Mouse (Mus musculus) gastrocnemius, postnatal 10 days (tissue): ENCODE measurements around the gene Aptx. TPM values are rescaled to one million over a fixed set of nuclear protein-coding genes. Genes with fewer than 3 reads are reported as not detected.

Experiments used
- DNase-seq: peaks from one replicate; pipeline ENCODE4 v3.0.0; 2021; ENCODE audit warnings: mixed read lengths
- long read RNA-seq, 2 experiments: library from polyadenylated mRNA; stranded (forward); transcript quantifications; one replicate each; pipeline ENCODE4 v2.0.0; 2021
- total RNA-seq, 2 experiments: library from RNA; stranded (reverse); gene quantifications; 2 replicates each; pipeline ENCODE4 v1.2.3; 2021

Gene Aptx
- total RNA-seq, result 10 to 100 TPM; 14.5 to 17.2 TPM
- long read RNA-seq, experiment 1, full-length matches to known transcripts, result 8 of 14 reads
- long read RNA-seq, experiment 1, partial matches to known transcripts, result 4 of 14 reads
- long read RNA-seq, experiment 1, other reads (novel, unspliced or antisense), result 2 of 14 reads
- long read RNA-seq, experiment 2, full-length matches to known transcripts, result 7 of 15 reads
- long read RNA-seq, experiment 2, partial matches to known transcripts, result 5 of 15 reads
- long read RNA-seq, experiment 2, other reads (novel, unspliced or antisense), result 3 of 15 reads

DNA sequence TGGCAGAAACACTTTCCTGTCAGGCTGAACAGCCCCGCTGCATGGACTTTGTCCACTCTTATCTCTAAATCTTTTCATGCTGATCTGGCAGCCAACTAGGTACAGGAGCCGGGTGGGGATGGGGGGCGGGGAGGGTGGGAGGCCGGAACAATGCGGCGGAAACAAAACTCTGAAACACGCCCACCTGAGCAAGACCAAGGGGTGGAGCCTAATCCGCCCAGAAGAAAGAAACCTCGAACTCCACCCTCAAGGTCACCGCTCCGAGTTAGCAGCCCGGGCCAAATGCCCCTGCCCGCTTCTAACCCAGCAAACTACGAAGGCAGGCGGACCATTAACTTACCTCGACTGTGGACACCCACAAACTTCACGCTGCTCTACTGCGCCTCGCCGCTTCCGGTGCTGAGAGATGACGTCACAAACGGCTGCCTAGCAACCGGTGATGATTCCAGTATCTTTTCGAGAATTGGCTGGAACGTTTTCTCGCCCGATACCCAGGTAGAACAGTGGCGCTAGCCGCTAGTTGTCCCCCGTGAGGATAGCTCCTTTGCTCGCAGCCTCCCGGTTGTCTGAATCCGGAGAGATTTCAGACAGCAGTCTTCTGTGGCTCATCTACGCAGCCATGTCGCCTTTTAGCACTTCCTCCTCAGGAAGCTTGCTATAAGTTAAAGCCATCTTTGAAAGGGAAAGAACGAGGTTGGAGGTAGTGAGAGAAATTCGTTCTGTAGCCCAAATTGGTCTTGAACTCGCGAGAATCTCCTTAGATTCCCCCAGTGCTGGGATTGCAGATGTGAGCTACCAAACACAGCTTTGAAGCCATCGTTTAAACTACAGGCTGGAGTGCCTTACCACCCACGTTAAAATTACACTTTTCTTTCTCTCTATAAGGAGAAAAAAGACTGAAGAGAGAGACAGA is at the start of gene Aptx:
Gene Aptx (minus strand): TSS at position 398 of the 913 bp plus-strand sequence.
- peak; percentile 93 for DNase-seq

DNA sequence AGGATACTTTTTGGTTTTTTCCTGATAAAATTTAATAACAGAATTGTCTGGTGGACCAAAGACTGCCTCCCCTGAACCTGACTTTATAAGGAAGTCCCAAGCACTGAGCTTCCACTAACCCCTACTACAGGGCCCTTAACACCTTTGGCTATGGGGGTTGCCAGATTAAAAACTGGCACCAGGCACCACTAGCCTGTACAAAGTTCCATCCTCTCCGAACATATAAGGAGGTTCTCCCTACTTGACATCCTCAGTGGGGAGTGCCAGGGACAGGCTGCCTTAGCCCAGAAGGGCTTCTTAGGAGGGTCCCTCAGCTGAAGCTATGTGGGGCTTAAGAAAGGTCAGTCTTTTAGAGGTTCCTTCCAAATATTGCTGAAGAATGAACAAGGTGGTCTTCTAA is 32.4 kb upstream of the Aptx start:
- DNase-seq, result no peak

DNA sequence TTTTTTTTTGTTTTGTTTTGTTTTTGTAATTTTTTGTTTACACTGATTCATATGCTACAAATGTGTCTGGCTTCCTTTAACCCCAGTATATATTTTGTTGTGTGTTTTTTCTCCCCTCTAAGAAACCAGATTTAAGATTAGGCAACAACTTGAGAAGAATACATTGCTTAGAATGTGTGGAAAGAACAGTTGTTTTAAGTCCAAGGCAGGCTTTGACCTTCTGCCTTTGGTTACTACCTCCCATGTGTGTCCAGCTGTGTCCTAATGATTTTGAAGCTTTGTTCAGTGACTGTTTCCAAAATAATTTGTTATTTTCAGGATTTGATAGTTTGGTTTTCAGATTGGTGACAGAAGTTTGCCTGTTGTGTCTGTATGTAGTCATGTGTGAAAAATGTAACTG is 28.3 kb upstream of the Aptx start:
- no peak for DNase-seq

DNA sequence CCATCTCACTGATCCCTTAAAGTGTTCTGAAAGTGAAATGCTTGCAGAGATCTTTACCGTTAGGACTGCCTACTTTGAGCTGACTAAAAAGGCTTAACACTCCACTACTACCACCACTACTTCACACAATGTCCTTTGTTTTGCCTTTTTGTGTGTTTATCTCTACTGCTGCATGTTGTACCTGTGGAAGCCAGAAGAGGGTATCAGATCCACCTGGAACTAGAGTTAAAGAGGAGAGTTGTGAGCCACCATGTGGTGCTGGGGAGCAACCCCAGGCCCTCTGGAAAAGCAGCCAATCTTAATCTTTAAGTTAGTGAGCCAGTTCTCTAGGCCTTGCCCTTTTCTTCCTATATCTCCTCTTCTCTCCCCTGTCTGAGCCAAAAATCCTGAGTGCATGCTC is 24.3 kb upstream of the Aptx start:
- no peak for DNase-seq

DNA sequence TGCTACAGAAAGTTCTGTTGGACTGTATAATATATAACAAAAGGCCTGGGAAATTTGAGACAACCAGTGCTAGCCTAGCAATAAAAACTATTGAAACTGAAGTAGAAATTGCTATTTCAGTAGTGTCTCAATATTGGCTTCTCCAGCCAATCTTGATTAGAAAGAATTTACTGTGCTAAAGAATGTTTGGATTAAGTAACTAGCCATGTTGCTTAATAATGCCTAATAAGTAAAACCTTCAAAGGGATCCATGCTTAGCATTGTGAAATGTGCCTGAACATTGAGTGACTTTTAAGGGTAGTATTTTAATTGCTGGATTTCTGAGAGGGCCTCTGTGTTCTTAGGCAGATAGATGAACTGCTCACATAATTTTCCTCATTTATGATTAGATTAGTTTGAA is 22.6 kb upstream of the Aptx start:
- DNase-seq, result no peak

DNA sequence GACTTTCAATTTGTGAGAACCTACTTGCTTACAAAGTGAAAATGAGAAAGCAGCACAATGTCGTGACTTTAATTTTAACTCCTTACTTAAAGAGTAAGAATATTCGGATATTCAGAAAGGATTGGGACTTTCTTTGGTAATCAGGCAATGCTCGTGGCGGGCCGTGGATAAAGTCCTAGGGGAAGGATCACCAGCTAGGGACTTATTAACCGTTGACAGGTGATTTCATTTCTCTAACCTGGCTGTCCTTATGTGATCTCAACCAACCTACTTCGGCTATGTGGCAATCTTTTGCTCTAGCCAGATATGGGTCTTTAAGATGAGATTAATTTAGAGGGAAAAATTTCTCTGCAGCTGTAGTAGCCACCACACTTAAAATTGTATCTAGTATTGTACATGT is 22.1 kb upstream of the Aptx start:
- no peak for DNase-seq

DNA sequence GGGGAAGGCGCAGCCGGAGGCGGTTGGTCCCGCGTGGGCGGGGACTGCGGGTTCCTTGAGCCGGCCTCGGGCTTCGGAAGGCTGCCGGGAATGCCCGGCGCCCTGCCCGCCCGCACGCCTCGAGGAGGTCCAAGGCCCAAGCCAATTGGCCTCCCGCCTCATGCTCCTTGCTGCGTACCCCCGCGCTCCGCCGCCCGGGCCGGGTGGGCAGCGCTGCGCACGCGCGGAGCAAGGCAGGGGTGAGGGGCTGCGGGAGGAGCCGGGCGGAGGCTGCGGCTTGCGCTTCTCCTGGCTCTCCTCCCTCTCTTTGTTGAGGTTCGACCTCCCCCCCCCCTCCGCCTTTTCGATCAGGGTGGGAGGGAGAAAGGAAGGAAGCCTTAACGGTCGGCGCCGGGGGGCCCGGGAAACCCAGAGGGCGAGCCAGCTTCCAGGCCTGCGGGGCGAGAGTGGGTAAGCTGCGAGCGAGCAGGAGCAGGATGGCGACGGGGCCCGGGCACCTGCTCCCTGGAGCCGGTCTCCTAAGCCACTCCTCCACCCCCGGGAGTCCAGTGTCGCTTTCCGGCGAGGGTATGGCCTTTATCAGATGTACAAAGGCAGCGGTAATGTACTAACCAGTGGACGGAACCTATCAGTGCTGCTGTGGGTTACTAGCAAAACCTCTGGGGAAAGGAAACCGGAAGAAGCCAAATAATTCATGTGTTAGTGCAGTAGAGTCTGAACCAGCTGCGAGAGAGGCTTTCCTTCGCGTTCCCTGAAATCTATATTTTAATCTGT is 19.9 kb upstream of the Aptx start:
- DNase-seq, result peak; percentile 79

DNA sequence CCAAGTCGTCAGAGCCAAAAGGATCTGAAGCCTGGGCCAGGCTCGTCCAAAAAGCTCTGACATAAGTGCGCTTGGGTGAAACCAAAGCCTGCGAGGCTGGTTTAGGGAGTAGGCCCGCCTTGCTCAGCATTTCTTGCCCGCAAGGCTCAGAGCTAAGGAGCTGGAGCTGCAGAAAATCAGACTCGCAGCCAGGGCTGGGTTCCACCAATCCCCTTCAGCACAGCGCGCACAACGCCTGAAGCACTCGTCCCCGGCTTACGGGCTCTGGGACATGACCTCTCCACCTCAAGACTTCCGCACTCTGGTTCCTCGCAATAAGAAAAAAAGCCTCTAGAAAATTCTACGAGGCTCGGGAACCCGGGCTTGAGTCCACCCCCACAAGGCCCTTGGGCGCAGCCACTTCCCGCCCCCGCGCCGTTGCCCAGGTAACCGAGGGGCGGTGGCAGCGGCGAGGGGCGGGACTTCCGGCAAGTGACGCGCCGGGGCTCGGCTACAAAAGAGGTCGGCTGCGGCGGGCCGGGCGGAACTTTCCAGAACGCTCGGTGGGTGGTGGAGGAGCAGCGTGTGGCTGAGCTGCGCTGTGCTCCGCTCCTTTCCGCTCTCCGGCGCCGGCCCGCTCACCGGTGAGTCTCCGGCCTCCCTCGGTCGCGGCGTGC is 19.1 kb upstream of the Aptx start, which contains the start of gene Dnaja1:
Gene Dnaja1 (plus strand): TSS at position 140 of the 656 bp plus-strand sequence.
- peak; percentile 100 for DNase-seq

DNA sequence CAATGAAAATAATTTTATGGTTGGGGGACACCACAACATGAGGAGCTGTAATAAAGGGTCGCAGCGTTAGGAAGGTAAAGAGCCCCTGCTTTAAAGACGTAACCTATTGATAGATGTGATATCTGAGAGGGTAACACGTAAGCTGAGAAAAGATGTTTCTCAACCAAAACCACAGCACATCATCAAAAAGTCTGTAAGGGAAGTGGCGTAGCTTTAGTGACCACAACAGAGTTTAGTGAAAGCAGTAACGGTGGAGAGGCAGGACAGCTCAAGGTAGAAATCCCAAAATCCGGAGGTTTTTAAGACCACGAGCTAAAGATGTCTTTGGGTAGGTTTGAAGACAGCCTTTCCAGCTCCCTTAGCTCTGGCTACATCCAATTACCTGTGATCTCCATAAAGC is 17.9 kb upstream of the Aptx start:
- DNase-seq, result no peak

DNA sequence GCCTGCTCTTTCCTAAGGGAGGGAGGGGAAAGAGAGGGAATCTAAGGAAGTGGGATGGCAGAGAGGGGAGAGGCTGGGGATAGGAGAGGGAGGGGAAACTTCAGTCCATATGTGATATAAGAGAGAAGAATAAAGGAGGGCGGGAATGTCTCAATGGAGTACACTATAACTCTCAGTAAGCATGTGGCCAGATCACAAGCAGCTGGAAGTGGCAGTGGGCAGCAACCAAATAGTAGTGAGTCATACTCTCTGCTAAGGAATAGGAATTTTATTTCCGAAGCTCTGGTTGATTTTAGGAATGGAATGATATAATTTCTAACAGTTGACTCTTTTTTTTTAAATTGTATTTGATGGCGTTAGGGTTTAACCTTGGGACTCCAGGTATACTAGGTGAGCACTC is 14.1 kb upstream of the Aptx start:
- no peak for DNase-seq

DNA sequence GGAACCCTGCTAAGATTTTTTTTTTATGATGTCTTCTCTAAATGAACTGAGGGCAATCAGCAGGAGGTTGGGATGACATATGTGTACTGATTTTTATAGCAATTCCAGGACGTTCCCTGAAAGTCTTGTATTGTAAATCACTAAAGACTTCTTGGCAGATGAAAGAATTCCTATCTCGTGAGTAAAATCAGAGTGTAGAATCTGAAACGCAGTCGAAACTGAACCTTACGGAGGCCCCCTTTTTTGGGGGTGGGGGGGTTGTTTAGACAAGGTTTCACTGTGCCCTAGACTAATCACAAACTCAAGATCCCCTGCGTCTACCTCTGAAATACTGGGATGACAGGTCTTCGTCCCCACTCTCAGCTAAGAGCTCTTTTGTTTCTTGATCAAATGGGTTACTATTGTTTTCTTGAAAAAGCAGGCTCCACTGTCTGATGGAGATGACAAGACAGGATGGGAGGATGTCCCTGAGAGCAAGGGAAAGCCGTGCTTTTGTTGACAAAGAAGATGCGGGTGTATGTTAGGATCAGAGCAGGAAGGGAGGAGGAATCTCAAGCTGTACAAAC is 799 bp upstream of the Aptx start:
- DNase-seq, result no peak

DNA sequence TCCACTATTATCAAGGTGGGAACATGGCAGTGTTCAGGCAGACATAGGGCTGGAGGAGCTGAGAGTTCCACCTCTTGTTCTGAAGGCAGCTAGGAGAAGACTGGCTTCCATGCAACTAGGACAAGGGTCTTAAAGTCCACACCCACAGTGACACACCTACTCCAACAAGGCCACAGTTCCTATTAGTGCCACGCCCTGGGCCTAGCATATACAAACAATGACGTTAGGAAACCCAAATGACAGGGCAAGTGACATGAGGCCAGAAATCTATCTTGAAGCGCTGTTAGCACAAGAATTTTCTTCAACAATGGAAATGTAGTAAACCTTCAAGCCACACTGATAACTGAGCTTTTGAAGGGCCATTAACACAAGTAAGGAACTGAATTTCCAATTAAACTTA is 1.2 kb downstream of the Aptx start:
- no peak for DNase-seq

DNA sequence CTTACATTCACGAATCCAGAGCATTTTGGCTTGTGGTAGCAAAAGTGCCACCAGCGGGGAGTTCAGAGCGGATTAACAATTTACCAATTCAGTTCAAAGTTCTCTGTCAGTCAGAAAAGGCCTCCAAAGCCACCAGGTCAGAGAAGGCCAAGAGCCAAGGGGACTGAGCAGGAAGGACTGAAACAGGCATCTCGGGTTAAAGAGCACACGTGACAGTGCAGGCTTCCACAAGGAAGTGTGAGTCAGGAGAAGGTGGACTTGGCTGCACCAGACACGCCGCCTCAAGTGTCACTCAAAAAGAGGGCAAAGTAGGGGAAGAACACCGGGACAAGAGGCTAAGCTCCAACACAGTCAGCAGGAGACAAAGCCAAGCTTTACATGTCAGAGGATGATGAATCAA is 2.8 kb downstream of the Aptx start:
- no peak for DNase-seq

DNA sequence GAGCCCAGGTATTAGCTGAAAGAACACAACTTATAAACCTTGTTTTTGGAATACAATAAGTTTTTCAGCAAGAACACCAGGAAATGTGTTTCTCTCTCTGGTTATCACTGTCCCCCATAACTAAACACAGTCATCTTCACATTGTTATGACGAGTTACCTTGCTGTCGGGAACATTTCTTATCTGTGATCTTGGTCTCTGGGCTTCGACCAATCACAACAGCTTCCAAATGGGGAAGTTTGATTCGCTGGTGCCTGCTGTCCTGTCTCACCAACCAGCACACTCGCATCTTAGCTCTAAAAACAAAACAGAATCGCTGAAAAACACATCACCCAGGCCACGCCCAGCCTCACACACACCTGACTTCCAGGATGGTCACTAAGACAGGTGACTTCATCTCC is 5.9 kb downstream of the Aptx start:
- DNase-seq, result no peak

DNA sequence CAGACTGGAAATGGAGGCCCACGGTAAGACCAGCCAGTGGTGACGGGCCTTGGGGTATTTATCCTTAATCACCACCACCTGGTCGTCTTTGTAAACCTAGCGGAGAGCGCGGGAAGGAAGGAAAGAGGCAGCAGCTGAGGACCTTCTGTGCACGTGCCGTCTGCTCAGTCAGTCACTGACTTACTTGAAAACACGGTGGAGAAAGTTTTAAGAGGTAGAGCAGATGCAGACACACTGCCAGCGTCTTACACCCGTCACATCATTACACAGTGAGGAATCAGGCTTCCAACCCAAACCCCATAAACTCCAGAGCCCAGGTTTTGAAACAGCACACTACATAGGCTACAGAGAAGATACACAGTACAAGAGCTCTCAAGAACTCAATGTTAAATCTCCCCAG is 11.9 kb downstream of the Aptx start:
- no peak for DNase-seq

DNA sequence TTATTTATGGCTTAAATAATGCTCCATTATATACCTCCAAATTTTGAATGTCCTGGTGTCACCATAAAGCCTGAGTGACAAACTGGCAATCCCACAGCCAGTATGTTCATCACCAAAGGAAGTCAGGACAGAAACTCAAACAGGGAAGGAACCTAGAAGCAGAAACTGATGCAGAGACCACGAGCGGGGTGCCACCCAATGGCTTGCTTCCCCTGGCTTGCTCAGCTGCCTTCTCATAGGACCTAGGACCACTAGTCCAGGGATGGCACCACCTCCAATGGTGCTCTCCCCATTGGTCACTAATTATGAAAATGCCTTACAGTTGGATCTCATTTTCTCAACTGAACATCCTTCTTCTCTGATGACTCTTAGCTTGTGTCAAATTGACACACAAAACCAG is 19.7 kb downstream of the Aptx start:
- DNase-seq, result no peak

DNA sequence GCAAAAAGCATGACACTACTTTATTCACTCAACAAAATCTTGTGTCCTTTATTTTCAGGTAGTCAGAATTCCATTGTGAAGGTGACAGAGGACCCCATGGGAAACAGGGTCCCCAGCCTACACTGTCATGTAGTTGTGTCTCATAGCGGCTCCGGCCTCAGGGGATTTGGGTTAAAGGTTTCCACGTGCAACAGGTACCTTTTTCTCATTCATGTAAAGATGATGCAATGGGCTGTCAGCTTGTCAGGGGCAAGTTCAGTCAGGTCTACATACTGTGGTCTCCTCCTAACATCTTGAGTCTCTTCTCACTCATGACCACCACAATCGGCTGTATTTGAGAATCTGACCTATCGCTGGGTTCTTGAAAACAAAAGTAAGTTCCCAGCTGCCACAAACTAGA is 20.6 kb downstream of the Aptx start:
- no peak for DNase-seq

DNA sequence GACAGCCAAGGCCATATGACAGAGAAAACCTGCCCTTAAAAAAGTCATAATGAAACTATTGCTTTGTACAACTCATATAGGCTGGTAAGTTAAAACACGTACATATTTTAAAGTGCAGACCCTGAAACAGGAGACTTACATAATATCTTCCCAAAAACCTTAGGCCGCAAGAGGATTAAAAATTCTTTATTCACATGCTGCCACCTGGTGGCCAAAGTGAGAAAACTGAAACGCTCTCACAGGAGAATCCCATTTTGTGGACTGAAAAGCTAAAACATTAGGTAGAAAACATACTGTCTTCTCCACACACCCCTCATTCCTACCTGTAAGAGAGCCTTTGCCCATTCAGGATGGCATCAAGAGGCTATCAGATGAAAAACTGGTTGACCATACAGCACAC is 21.1 kb downstream of the Aptx start:
- peak; percentile 57 for DNase-seq

DNA sequence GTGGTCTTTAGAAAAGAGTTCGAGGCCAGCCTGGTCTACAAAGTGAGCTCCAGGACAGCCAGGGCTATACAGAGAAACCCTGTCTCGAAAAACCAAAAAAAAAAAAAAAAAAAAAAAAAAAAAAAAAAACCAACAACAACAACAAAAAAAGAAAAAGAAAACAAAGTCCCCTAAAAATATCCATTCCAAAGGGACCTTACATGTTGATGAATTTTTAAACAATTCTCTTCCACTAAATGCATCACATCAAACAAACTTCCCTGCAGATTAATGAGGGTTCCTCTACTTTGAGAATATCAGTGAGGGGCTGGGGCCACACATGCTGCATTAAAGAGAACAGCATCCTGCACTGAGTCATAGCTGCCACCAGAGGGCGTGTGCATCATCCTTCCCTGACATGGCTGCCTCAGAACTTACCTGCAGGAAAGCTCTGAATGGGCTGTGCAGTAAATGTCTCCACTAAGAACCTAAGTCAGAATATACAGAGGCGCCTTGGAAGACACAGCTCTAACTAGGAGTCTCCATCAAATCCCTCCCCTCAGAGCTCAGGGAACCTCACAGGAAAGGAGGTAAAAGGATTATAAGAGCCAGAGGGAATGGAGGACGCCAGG is 22.6 kb downstream of the Aptx start:
- DNase-seq, result no peak

DNA sequence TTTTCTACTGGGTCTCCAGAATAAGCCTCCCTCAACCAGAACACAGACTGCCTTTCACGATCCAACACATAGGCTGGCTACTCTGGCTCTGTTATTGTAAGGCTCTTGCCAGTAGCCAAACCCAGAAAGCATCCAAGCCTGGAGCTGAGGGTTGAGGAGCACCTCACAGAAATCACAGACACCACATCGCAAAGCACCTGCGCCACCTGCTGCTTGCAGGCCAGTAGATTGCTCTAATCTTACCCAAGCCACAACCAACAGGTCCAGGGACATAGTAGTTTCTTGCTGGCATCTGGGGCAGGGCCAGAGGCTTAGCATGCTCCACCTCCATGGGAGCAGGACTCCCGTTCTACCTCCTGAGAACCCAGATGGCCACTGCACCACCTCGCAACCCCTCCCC is 25.9 kb downstream of the Aptx start:
- DNase-seq, result no peak

DNA sequence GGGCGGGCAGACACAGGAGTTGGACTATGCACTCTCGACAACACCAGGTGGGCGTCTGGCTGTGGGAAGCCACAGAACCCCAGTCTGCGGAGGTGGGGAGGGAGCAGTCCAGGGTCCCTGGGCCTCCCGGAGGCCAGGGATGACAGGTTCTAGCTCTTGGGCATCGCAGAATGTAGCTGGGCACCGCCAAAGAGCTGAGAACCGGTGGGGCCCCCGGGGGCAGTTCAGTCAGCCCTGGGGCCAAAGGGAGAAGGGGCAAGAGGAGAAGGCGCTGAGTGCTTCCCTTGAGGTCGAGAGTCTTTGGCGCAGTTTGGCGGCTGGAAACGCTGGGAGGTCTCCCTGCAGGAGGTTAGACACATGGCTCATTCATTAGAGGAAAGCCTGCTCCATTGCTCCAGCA is 26.7 kb downstream of the Aptx start:
- no peak for DNase-seq

DNA sequence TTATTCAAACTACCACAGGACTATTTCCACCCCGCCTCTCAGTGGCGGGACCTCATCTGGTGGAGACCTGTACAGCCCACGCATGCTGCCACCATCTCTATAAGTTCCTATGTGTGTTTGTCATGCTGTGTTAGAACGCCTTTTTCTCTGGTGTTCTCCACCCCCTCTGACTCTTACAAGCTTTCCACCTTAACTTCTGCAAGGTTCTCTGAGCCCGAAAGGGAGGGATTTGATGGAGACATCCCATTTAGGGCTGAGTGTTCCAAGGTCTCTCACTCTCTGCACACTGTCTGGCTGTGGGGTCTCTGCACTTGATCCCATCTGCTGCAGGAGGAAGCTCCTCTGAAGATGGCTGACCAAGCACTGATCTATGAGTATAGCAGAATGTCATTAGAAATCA is 29.5 kb downstream of the Aptx start:
- DNase-seq, result no peak
